Mouse (Mus musculus): ENCODE results near the gene Abca6.

DNA sequence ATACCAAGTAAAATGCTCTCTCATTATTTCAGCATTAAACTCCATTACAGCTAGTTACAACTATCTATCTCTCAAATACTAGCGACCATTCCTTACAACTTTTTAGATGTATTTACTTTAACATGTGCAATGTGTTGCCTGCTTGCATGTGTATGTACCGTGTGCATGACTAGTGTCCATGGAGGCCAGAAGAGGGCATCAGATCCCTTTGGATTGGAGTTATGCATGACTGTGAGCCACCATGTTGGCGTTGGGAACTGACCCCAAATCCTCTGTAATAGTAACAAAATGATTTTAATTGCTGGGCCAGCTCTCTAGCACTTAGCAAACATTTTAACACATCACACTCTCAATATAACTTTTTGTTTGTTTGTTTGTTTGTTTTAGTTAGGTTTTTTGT is 36.8 kb upstream of the Abca6 start:
- TF ChIP-seq CTCF (IDR thresholded peaks at IDR 0.05; ENCODE audit: borderline replicate concordance, insufficient read depth, low read depth, low read length) (no peak), POLR2A (IDR thresholded peaks at IDR 0.05; ENCODE audit: borderline replicate concordance, insufficient read depth, low read length) (no peak)

All from cerebellum, adult 2 months (tissue).